Mouse (Mus musculus) gastrocnemius, postnatal 25 days (tissue): ENCODE measurements around the gene Nbea. TPM values are rescaled to one million over a fixed set of nuclear protein-coding genes. Genes with fewer than 3 reads are reported as not detected.
A peak's percentile ranks its signal among the peaks of the same experiment; 100 is the strongest.
"Not testable (repeated sequence)": the region's sequence is repeated elsewhere in the genome, so short reads cannot be mapped to it uniquely, and the experiment has no call there.

Experiments used
- DNase-seq: peaks from one replicate; pipeline ENCODE4 v3.0.0; 2022
- total RNA-seq, 2 experiments: library from RNA; stranded (reverse); gene quantifications; 1 replicate in 1 of 2; 2 replicates in 1 of 2; pipeline ENCODE4 v1.2.3; 2021

Gene Nbea
- total RNA-seq, 2 experiments from 2014 or later, result 3.8 to 4.9 TPM

GRCm38 (mm10) chr3:55661678-55662445 lies 521.6 kb downstream of the Nbea start:
- no peak for DNase-seq

- no peak for DNase-seq
Measured at GRCm38 (mm10) chr3:55660261-55660838, 523.2 kb downstream of the Nbea start.

DNA sequence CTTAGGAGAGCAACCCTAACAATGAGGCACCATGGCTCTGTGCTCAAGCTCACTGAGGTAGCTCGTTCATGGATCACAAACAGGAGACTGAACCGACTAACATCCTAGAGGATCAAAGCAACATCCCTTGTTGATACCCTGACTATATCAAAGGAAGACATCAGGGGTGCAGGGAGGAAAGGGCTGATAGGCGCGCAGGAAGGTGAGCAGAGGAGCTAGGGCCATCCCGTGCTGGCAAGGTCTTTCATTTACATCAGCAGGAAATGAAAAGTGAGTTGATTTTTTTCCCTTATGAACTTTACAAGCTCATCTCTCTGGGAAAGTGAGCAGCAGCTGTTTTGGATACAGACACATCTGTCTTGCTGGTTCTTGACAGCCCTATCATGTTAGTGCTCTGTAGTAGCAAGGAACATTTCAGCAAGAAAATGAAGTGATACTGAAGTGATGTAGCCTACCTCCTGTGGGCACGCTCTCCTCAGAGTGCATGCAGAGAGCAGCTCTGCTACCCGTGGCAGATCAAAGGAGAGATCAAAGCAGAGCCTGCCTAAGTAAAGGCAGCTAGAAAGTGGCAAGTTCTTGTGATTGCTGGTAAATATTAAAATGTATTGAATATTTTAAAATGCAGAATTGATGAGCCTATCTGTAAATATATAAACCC lies 523.8 kb downstream of the Nbea start:
- no peak for DNase-seq

DNA sequence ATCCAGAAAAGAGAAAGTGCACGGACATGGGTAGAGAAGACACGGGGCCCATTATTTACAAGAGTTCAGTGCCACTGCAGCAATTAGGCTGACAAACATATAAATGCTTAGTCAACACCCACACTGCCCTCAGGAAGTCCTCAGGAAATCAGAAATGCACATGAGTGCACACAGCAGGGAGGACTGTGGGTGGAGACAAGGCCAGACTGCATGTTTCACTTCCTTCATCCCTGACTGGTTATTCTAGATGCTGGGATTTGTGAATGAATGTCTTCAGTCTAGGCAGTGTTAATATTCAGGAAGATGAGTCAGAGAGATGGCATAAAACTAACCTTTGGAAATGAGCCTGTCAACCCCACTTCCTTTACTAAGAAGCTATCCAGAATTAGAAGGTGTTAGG lies 531.2 kb downstream of the Nbea start:
- DNase-seq, result no peak

DNA sequence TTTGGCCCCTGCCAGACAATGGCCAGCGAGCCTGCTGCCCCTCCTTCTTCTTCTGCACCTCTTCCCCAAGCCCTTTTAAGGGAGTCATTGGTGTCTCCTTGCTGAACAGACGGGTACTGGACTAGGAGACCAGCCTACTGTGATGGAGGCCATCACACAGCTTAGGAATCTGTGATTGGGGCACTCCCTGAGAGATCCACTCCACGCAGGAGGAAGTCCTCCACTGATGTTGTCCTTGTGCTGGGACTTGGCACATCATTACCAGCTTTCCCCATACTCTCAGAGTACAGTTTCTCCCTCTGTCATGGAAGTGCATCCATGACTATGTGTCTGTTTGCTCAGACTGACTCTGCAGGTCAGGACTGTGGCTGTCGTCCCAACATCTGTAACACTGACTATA lies 531.6 kb downstream of the Nbea start:
- no peak for DNase-seq

- DNase-seq, result no peak
Measured at GRCm38 (mm10) chr3:55649541-55649940, 534.0 kb downstream of the Nbea start.

- DNase-seq, result no peak
Measured at GRCm38 (mm10) chr3:55648299-55648698, 535.2 kb downstream of the Nbea start.

GRCm38 (mm10) chr3:55647176-55647575 lies 536.3 kb downstream of the Nbea start:
- DNase-seq, result no peak

DNA sequence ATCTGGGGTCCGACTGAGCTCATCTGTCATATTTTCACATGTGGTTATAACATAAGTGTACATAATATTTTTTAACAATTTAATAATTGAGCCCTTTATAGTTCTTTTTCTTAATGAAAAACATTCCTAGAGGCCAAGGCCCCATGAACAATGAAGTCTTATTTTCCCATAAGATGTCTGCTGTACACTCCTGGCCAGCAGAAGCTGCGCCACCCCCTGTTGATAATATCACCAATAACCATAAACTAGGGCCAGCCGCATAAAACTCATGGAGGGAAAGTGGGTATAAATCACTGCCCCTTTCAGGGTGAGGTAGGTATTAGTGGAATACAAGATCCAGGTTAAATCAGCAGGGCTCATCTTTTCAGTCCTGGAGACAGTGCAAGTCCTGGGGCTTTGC lies 537.1 kb downstream of the Nbea start:
- DNase-seq, result no peak

DNA sequence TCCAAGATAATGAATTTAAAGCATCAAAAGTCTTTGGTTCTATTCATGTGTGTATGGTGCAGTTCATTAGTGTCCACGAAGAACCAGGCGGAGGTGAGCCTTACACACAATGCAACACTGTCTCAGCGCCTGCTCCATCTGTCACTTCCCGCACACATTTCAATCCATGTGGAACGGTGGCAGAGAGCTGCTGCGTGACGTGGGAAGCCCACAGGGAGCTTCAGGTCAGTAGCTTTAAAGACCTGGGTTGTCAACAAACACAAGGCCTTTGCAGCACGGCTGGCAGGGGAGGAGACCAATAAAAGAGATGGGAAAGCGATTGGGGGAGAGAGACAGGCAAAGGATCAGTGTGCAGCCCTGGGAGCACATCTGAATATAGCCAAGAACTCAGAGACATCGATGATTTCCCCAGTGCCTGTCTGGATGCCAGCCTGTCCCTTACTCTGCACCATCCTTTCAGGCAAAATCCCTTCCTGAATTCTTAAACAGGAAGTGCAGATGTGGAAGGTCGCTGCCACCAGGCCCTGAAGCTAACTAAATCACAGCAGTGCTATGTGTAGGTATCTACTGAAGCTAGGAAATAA lies 539.4 kb downstream of the Nbea start:
- DNase-seq, result no peak

DNA sequence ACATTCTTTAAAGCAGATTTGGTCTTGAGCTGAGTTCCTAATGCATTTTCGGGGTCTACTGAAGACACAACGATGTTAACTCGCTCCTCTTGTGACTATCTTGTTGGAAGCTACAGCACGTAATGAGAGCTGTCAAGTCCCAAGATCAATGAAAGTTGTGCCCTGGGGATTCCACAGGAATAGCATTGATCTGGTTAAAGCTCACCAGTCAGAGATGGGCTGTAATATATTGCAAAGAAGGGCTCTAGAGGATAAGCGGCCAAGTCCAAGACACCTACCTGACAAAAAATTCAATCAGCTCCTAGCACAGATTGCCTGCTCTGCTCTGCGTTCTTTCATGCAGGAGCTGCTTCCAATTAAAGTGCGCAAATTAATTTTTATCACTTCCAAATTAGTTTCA lies 545.8 kb downstream of the Nbea start:
- no peak for DNase-seq

- DNase-seq, result no peak
Measured at GRCm38 (mm10) chr3:55635542-55636172, 547.8 kb downstream of the Nbea start.

GRCm38 (mm10) chr3:55627054-55627453 lies 556.4 kb downstream of the Nbea start:
- no peak for DNase-seq

DNA sequence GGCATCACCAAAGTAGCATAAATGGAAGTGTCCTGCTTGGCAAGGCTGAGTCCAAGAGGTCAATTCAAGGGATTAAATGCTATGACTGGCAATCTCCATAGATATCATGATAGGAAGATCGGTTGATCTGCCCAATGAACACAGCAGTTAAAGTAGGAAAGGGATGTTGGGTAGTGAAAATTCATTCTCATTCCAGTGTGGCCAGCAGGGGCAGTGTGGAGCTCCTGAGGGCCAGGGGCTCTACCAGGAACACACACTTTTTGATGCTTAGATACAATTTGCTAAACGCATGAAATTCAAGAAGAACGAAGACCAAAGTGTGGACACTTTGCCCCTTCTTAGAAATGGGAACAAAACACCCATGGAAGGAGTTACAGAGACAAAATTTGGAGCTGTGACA lies 561.5 kb downstream of the Nbea start:
- not testable (repeated sequence) for DNase-seq

- no peak for DNase-seq
Measured at GRCm38 (mm10) chr3:55618396-55618795, 565.1 kb downstream of the Nbea start.

DNA sequence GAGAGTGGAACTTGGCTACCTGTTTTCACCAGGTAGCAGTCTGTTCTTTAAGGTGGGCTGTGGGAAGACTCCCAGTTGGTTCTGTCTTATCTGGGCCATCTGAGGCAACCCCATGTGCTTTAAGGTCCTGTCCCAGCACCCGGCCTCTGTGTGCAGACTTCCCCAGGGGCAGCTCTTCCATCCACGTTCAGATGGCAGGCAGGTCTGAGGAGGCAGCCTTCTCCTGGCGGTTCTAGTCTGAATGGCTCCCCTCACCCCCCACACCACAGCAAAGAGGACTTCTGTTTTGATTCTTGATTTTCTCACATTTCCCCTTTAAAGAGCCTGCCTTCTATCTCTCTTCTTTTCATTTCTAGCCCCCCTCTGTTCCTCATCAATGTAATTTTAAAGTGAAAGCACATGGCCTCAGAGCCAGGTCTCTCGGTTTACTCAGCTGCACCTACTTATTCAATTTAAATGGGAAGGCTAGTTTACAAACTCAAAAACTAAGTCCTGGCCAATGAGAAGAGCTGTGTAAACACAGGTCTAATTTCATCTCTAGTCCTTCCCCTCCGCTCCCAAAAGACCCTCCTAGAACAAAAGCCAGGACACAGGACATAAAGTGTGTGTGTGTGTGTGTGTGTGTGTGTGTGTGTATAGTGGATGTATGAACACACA lies 570.9 kb downstream of the Nbea start:
- no peak for DNase-seq

- no peak for DNase-seq
Measured at GRCm38 (mm10) chr3:55612023-55612422, 571.5 kb downstream of the Nbea start.

GRCm38 (mm10) chr3:55610191-55610590 lies 573.3 kb downstream of the Nbea start:
- no peak for DNase-seq

DNA sequence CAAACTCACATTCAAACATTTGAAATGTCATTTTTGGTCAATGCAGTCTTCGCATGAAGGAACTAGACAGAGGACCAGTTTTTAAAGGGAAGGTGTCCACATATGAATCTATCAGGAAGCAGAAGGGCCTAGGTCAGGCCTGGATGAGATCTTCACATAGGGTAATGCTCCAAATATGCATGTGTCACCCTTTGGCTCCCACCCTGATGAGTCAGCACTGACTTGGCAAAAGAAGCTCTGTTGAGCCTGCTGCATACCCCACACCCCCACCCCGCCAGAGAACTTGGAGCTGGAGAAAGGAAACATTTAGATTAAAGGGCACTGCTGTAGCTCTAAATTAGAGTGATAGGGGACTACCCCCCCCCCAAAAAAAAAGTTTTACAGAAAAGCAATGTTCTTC lies 583.2 kb downstream of the Nbea start:
- peak; percentile 80 for DNase-seq

- no peak for DNase-seq
Measured at GRCm38 (mm10) chr3:55599366-55600085, 584.0 kb downstream of the Nbea start.

DNA sequence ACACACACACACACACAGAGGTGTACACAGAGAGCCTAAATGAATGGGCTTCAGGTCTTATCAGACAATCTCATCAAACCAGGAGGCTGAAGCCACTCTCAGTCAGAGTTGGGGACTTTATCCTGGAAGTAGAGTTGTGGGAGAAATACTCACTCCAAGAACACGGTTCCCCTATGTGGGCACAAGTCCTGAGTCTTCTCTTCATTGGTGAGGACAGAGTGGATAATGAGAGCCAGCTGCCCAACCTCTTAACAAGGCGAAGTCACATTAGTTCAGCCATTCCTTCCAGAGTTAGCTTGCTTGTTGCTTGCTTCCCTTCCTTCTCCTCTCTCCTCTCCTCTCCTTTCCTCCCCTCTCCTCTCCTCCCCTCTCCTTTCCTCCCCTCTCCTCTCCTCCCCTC lies 584.8 kb downstream of the Nbea start:
- DNase-seq, result no peak
